Mouse (Mus musculus): Measurements from ENCODE around the gene Eps8l1. TPM values are rescaled to one million over a fixed set of nuclear protein-coding genes. Genes with fewer than 3 reads are reported as not detected.

The Eps8l1 gene
- polyA plus RNA-seq, 1 experiment from 2014 or later: 2.0 TPM

Small RNA genes lying within 50 kb of the gene (microRNA-seq; reads per million reads assigned to microRNA genes)
- gene Gm24605 (ENCODE audit: borderline number of aligned reads): not detected

Other genes starting within 250 kb of the Eps8l1 start
- 0.12 TPM in 1 of 2 replicates, not detected in the other for gene Lilra5, start 222.9 kb upstream of the Eps8l1 start, polyA plus RNA-seq (2014; fragmentation: Nextera tagmentation; extraction: Ambion mirVana)
- not detected in 2 replicates for gene Ncr1, start 123.0 kb upstream of the Eps8l1 start, polyA plus RNA-seq (2014; fragmentation: Nextera tagmentation; extraction: Ambion mirVana)
- 5.1 and 5.7 TPM in 2 replicates for gene Gp6, start 62.9 kb upstream of the Eps8l1 start, polyA plus RNA-seq (2014; fragmentation: Nextera tagmentation; extraction: Ambion mirVana)
- gene Rdh13, start 15.0 kb upstream of the Eps8l1 start, polyA plus RNA-seq (2014; fragmentation: Nextera tagmentation; extraction: Ambion mirVana): 17.4 and 18.2 TPM in 2 replicates
- 46.2 and 48.0 TPM in 2 replicates for gene Ppp1r12c, start 41.0 kb downstream of the Eps8l1 start, polyA plus RNA-seq (2014; fragmentation: Nextera tagmentation; extraction: Ambion mirVana)
- gene Tnnt1, start 55.7 kb downstream of the Eps8l1 start, polyA plus RNA-seq (2014; fragmentation: Nextera tagmentation; extraction: Ambion mirVana): 25.1 and 27.7 TPM in 2 replicates
- gene Tnni3, start 63.6 kb downstream of the Eps8l1 start, polyA plus RNA-seq (2014; fragmentation: Nextera tagmentation; extraction: Ambion mirVana): 8.9 and 17.0 TPM in 2 replicates
- gene Dnaaf3, start 71.8 kb downstream of the Eps8l1 start, polyA plus RNA-seq (2014; fragmentation: Nextera tagmentation; extraction: Ambion mirVana): 0.22 and 0.45 TPM in 2 replicates
- gene Syt5, start 86.9 kb downstream of the Eps8l1 start, polyA plus RNA-seq (2014; fragmentation: Nextera tagmentation; extraction: Ambion mirVana): 0.73 and 1.2 TPM in 2 replicates
- not detected in 2 replicates for gene Ptprh, start 143.4 kb downstream of the Eps8l1 start, polyA plus RNA-seq (2014; fragmentation: Nextera tagmentation; extraction: Ambion mirVana)
- 12.9 and 18.0 TPM in 2 replicates for gene Tmem86b, start 170.7 kb downstream of the Eps8l1 start, polyA plus RNA-seq (2014; fragmentation: Nextera tagmentation; extraction: Ambion mirVana)
- gene Ppp6r1, start 198.3 kb downstream of the Eps8l1 start, polyA plus RNA-seq (2014; fragmentation: Nextera tagmentation; extraction: Ambion mirVana): 5.6 and 6.6 TPM in 2 replicates
- gene Hspbp1, start 224.4 kb downstream of the Eps8l1 start, polyA plus RNA-seq (2014; fragmentation: Nextera tagmentation; extraction: Ambion mirVana): 132 and 137 TPM in 2 replicates
- gene Brsk1, start 229.9 kb downstream of the Eps8l1 start, polyA plus RNA-seq (2014; fragmentation: Nextera tagmentation; extraction: Ambion mirVana): 0.66 and 1.0 TPM in 2 replicates

All from liver, embryonic 11.5 days (tissue).